Mouse (Mus musculus): ENCODE data around the gene Ascl4.

Gene Ascl4

DNA sequence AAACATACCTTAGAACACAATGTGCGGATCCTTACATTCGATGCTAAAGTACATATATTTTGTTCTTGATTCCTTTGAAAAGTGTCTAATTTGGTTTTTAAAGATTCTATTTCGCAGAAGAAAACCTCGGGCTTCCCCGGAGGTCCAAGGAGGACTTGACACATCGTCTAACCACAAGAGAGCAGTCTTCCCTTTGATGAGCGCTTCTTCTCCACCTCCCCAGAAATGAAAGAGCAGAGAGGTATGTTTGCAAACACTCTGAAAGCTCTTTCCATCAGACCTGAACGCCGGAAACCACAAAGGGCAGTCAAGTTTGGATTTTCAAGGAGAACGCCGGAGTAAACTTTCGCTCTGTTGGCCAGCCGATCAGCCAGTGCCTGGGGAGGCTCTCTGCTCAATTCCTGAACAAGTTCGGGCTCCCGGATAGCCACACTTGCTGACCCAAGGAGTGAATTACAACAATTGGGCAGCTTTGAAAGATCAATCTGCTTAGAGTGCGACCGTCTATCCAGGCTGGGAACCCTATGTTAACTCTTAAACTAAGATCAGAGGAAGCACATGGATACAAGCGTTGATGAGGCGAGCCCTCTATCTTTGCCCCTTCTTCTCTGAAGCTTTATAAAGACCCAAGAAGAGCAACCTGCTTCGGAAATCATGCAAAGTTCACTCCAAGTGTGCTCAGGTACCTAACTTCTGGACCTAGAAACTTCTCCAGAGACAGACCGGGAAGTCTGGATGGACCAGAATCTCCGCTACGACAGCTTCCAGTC lies at the start of gene Ascl4:
Gene Ascl4, plus strand, starts transcription at position 6 of the 770 bp plus-strand sequence.
- peak in 1 of 2 experiments; percentile 9 for DNase-seq

- peak in 1 of 2 experiments; percentile 57 for DNase-seq
Observed at GRCm38 (mm10) chr10:85879886-85880486, 47.5 kb upstream of the Ascl4 start.

- DNase-seq = peak; percentile 97 to 99
Observed at GRCm38 (mm10) chr10:85916498-85917309, 10.8 kb upstream of the Ascl4 start, which contains the start of gene Prdm4. Gene Prdm4 (minus strand): TSS chr10:85917142.

- peak; percentile 70 to 82 for DNase-seq
Observed at GRCm38 (mm10) chr10:85928499-85929207, 1.2 kb downstream of the Ascl4 start.

- DNase-seq = no peak
Observed at GRCm38 (mm10) chr10:85929208-85929591, 1.7 kb downstream of the Ascl4 start.

GRCm38 (mm10) chr10:85929962-85930361 lies 2.5 kb downstream of the Ascl4 start:
- no peak for DNase-seq

DNA sequence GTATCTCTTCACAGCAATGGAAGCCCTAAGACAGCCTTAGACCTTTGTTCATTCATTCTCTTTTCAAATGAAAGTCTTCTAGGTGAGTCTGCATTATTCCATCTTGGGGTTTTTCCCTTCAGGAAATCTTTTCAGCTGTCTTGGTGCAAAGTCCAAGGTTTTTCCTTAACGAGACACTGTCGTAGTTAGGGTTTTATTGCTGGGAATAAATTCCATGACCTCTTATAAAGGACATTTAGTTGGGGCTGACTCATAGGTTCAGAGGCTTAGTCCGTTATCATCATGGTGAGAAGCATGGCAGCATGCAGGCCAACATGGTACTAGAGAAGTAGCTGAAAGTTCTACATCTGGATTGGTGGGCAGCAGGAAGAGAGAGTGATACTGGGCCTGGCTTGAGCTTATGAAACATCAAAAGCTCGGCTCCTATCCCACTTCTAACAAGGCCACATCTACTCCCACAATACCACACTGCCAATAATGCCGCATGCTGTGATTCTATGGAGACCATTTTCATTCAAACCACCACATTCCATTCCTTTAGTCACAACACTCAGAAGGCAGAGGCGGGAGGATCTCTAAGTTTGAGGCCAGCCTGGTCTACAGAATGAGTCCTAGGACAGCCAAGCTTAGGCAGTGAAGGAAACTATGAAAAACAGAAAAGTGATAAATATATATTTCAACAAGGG lies 8.9 kb downstream of the Ascl4 start:
- no peak for DNase-seq

DNA sequence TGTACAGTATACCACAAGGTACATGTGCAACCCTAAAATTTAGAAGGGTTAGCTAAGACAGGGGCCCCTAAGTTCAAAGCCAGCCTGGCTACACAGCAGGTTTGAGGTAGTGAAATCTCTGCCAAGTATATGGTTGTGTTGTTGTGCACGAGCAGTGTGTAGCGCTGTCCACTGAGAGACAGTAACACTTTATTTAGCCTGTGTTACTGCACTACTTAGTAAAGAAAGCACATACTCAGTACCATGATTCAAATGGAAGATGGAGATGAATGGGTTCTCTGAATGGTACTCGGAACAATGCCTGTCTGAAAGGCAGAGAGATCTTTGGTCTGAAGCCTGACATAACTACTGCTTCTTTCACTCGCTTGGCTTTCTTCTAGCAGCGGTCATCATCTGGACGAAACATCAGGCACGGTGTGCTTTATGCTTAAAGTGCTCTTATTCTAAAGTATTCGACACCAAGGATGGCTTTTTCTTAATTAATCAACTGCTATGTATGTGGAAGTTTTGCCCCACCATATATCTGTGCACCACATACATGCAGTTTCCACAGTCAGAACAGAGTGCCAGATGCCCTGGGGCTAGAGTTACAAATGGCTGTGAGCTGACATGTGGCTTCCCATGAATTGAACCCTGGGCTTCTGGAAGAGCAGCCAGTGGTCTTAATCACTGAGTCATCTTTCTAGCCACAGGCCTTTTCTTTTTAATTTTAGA lies 21.2 kb downstream of the Ascl4 start:
- DNase-seq = no peak

- DNase-seq = no peak
Observed at GRCm38 (mm10) chr10:85951765-85952443, 24.4 kb downstream of the Ascl4 start.

DNA sequence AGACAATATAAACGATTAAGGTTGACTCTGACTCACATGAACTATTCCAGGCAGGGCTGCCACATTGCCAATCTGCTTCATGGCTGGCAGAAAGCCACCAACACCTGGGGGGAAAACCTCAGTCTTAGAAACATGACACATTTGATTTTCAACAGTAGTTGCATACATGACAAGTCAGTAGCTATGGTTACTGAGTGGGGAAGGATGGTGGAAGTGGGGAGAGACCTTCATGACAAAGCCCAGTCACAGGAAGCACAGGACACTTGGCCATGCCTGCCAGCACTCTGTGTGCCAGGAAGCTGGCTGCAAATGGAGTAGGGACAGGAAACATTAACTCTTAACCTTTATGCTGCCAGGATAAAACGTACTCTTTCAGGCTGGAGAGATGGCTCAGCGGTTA lies 25.9 kb downstream of the Ascl4 start:
- DNase-seq = peak; percentile 24 to 51

DNA sequence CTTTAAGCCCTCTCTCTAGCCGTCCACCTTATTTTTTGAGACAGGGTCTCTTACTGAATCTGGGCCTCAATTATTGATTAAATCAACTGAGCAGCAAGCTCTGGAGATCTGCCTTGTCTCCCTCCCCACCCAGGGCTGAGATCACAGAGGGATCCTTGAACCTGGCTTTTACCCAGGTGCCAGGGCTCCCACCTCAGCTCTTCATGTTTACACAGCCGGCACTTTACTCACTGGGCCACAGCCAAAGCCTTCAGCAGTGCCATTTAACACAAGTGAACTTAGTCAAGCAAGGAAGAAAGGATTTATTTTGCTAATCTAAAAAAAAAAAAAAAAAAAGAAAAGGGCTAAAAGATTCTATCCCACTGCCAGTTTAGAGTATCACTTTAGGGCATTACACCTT lies 26.9 kb downstream of the Ascl4 start:
- peak; percentile 18 to 58 for DNase-seq

GRCm38 (mm10) chr10:85956871-85957419 lies 29.5 kb downstream of the Ascl4 start:
- no peak for DNase-seq

DNA sequence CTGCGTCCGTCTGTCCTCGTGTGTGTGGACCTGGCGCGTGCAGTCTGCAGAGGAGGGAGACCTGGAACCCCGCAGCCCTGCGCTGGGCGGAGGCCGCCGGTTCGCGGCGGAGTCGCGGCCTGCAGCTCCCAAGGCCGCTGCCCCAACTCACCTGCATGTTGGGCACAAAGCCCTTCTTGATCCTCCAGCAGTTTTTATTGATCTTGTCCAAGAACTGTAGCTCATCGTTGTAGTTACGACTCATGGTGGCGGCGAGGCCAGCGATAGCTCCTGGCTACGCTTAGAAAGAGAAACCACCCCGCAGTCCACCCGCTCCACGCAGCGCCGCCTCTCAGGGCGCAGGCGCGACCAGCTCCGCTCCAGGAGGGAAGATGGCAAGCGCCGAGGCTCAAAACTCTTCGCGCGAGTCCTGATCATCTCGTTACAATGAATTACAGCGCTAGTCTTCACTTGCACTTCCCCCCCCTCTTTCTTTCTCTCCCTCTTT lies 30.0 kb downstream of the Ascl4 start, which contains the start of gene Rtcb:
Gene Rtcb, minus strand, starts transcription at position 360 of the 487 bp plus-strand sequence.
- DNase-seq = peak; percentile 97 to 98

DNA sequence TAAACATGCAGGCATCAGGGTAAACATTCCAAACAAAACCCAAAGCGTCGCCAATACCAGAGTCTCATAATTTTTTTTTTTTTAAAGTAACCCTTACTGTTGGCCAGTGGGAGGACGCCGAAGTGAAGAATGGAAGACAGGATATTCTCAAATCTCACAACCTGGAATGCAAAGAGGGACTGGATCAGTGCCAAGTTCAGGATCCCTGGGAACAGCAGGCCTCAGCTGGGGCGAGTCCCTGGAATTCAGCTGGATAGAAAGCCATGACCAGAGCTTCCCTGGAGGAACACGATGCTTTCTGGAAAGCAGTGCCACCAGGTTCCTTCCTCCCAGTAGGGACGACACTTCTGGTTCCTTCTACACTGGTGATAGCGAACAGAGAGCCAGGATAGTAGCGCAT lies 35.4 kb downstream of the Ascl4 start:
- DNase-seq = peak; percentile 19 to 32

DNA sequence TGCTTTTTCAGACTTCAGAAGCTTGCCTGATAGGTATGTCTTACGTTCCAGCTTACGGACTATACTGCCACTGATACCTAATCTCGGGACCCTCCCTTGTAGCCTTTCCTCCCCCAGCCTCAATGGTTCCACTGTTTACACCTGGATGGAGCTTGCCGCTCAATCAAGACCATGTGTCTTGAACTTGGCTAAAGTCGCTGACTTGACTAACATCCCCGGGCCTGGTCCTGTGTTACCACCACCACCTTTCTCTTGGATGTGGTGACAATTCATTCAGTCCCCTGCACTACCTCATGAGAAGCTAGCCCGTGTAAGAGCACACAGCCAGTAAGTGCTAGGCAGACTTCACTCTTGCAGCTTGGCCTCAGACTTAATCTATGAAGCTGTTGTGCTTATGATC lies 36.8 kb downstream of the Ascl4 start:
- no peak for DNase-seq

- DNase-seq = no peak
Observed at GRCm38 (mm10) chr10:85966476-85966875, 39.0 kb downstream of the Ascl4 start.

DNA sequence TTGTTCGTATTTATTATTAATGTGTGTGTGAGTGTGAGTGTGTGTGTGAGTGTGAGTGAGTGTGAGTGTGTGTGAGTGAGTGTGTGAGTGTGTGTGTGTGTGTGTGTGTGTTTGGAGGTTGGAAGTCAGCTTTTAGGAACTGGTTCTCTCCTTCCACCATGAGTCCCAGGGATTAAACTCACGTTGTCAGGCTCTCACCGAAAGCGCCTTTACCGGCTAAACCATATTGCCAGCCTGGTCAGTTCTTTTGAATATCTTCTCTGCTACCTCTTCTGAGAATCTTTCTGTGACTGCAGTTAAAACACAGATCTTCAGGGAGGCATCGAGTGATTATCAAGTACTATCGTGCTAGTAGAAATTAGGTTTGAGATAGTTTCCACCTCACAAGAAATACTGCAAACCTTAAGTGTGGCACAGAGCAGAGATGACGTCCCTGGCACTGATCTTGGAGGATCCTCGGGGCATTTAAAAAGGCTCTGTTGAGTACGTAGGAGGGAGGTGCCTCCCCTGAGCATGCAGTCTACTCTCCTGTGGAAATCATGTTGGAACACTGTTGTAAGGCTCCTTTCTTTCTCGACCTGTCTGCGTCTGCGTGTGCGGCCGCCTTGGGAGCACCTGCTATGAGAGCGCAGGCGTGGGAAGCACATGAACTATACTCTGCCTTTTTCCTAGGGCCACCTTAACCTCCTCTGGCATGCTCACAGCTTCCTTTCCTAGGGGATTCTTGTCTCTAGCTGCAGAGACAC lies 40.1 kb downstream of the Ascl4 start:
- no peak for DNase-seq

- peak; percentile 60 to 80 for DNase-seq
Observed at GRCm38 (mm10) chr10:85968157-85968634, 40.7 kb downstream of the Ascl4 start.

- DNase-seq = no peak
Observed at GRCm38 (mm10) chr10:85968731-85969130, 41.2 kb downstream of the Ascl4 start.
